Mouse (Mus musculus) mouse embryonic stem cell (cell line): ENCODE measurements around the gene Gtf2f2.

Source experiments
- in situ Hi-C, 2 experiments: fragments of 300-500 bp; cut with MboI; formaldehyde crosslinking; loops; 1 replicate in 1 of 2; 3 replicates in 1 of 2; pipeline ENCODE4 v1.14.3; 2019 to 2020; ENCODE audit warnings: low sequenced_read_pairs in 2 of 2, low pct_unique_long_range_greater_than_20kb in 1 of 2, mixed read lengths in 1 of 2; ENCODE audit not compliant: unreplicated experiment in 1 of 2

Gtf2f2 gene

GRCm38 (mm10) chr14:75849842-75850568 is 160.7 kb downstream of the Gtf2f2 start:
- in situ Hi-C loops, result loop anchor here in 1 of 2 experiments (25.0 kb wide), 2 partner anchors 612 to 1162 kb away; no protein-coding TSS in a partner anchor

DNA sequence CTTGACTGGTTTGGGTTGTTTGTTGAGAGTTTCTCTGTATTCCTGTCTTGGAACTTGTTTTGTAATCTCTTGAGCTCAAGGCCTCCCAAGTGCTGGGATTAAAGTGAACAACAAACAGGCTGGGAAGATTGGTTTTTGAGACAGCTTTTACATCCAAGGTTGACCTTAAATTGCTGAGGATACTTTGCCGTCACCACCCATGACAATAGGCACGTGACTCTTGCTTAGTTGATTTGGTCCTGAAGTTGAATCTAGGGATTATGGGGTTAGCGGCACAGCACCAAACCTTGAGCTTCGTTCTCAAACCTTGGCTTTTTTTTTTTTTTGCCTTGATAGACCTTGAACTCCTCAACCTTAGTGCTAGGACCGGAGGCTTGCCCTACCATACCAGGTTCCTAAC is 161.4 kb downstream of the Gtf2f2 start:
- in situ Hi-C loops, result no loop called here

DNA sequence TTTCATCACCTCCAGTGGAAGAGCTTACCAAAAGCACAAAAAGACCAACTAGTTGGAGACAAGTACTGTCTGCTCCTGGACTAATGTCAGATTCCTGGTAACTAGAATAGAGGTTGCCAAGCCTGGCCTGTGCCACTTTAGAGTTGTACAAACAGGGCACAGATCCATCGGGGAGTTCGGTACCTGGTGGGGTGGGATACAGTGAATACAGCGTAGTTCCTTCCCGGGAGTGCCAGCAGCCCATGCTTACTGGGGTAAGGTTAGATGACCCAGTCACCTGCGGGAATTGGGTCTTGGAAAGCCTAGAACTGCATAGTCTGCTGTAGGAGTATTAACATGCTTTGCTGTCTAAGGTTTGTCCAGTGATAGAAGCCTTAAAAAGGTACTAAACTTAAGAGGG is 162.2 kb downstream of the Gtf2f2 start:
- in situ Hi-C loops, result no loop called here

GRCm38 (mm10) chr14:75847669-75848068 is 163.0 kb downstream of the Gtf2f2 start:
- in situ Hi-C loops, result no loop called here
